Mouse (Mus musculus) urinary bladder, adult 18-20 months (tissue): ENCODE data around the gene Ctsa.

Experiments
- DNase-seq, 2 experiments: peaks; one replicate each; pipeline ENCODE4 v3.0.0; 2022; ENCODE audit warnings: low spot score in 2 of 2, mixed read lengths in 2 of 2

Ctsa gene

DNA sequence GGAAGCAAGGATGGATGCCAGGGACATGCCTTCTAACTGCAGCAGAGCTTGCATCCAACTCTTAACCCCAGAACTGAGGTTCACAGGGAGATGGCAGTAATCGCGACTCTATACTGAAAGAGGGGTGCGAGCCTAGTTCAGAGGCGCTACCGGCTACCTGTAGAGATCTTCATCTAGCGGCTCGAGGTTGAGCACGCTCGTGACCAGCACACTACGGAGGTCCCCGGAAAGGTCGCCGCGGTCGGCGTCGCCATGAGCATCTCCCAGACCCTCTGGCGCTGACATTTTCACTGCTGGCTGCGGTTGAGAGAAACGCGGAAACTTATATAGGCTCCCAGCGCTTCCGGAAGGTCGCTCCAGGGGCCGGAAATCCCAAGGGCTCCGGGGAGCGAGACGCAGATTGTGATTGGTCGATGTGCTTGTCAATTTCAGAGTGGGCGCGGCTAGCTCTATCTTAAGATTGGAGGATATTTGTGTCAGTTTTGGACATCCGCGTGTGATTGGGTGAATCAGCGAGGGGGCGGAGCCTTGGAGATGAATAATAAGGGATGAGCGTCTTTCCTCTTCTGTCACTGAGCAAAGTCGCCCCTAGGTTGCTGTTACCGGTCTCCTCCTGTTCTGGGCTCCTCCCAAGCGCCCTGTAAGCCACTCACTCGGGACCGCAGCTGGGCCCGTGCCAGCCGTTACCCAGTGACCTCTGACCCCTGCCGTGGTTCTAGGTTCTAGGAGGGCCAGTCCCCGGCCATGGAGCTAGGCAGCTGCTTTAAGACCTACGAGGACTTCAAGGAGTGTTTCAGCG lies 27.9 kb upstream of the Ctsa start, which contains the start of the genes Acot8 and Zswim3:
Gene Acot8, minus strand, starts transcription at position 350 of the 799 bp plus-strand sequence.
Gene Zswim3, plus strand, starts transcription at position 566 of the 799 bp plus-strand sequence.
- peak; percentile 96 to 99 for DNase-seq

DNA sequence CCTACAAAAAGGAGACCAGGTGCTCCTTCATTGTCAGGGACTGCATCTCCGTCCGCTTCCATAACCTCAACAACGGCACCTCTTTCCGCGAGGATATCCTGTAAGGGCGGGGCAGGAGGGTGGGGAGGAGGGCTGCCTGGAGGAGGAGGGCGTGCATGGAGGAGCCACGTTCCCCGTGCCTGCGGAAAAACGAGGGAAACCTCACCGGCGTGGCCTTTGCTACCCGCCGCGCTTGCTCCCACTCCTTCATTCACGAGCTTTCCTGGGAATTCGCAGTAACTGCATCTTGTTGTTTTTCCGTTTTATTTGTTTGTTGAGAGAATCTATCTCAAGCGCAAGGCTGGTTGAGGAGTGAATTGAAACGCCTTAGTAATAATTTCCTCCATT lies 27.3 kb upstream of the Ctsa start:
- no peak for DNase-seq

DNA sequence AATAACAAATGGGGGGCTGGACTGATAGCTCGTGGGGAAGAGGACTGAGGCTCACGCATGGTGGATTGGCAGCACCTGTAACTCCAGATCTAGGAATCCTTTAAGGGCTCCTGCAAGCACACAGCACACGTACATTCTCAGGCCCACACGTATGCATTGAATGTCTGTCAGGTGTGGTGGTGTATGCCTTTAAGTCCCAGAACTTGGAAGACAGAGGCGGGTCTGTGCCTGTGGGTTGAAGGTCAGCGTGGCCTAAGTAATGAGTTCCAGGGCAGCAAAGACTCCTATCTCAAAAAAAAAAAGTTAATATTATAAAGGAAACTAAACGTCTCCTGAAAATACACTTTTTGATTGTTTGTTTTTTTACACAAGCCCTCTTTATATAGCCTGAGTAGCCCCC lies 26.1 kb upstream of the Ctsa start:
- DNase-seq, result no peak

DNA sequence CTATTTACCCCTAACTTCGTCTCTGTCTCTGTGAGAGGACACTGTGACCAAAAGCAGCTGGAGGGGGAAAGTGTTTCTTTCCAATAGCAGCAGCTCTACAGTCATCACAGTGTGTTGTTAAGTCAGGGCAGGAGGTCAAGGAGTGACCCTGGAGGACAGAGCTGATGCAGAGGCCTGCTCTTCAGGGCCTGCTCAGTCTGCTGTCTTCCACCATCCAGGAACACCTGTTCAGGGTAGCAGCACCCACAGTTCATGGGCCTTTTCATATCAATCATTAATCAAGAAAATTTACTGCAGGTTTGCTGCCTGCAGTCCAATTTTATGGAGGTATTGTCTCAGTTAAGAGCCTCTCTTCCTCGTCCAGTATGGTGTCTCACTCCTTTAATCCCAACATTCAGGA lies 19.1 kb upstream of the Ctsa start:
- no peak for DNase-seq

DNA sequence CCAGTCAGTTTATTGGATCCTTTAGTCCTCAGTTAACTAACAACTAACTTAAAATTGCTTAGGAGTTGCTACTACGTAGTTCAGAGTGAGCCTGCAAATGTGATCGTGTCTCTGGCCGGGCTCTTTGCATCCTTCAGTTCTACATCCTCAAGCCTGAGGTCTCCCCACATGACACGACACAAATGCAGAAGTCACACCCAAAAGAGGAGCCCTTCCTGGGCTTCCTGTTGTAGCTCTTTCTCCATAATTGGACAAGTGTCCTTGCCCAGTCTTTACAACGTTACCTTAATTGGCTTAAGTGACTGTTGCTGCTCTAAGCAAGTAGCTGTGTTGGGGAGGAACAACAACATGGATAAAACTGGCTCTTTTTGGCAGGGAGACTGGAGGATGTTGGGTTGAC lies 17.3 kb upstream of the Ctsa start:
- DNase-seq, result no peak

DNA sequence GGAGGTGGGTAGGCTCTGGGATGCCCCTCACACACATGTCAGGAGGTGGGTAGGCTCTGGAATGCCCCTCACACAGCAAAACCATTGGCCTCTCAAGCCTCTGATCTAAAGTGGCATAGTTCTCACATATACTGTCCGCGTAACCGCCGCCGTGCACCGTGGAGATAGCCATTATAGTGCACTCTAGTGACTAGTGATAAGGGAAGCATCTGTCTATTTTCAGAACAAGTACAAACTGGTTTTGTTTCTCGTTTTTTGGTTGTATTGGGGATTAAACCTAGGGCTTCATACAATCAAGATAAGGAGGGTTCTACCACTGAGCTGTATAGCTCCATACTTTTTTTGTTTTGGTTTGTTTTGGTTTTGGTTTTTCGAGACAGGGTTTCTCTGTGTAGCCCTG lies 16.9 kb upstream of the Ctsa start:
- no peak for DNase-seq

DNA sequence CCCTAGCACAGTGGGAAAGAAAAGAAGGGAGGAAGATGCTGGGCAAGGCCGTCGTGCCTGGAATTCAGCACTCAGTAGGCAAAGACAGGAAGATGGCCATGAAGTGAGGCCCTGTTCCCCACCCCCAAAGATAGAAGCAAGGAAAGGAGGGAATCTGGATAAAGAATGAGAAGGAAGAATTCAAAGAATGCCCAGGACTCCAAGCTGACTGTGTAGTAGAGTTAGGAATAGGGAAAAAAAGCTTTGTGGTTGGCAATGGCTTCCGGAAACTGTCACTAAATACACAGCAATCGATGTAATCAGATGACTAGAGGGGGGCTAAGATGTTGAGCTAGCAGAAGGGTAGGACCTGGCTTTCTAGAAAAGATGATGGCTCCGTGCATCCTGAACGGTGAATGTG lies 15.5 kb upstream of the Ctsa start:
- no peak for DNase-seq

DNA sequence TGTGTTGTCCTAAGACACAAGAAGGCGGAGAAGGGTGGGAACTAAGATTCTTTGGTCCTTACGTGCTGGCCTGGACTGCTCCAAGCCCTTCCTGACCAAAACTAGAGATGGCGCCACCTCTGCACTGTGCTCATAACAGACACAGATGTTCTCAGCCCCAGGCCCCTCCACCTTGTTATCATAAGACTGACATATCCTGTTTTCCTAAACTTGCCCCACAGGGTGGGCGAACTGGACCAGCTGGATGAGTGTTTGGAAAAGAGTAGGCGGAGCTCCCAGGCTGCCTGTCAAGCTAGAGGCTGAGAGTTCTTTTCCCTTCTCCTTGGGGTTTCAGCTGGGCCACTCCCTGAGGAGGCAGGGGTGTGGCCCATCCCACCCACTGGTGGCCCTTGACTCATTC lies 15.0 kb upstream of the Ctsa start:
- no peak for DNase-seq

DNA sequence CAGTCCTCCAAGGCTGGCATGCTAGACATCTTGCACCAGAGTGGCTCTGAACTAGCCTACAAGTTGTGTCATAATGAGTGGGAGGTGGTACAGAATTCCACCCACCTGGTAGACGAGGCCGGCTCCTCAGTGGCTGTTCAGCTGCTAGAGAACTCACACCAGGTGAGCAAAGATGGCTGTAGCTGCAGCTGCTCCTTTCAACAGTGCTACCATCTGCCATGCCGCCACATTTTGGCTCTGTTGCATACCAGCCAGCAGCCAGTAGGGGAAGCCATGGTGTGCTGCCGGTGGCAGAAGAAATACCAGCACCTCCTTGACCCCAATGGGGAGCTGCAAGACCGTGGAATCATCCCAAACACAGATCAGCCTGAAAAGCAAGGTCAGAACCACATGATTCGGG lies 11.6 kb upstream of the Ctsa start:
- DNase-seq, result no peak

DNA sequence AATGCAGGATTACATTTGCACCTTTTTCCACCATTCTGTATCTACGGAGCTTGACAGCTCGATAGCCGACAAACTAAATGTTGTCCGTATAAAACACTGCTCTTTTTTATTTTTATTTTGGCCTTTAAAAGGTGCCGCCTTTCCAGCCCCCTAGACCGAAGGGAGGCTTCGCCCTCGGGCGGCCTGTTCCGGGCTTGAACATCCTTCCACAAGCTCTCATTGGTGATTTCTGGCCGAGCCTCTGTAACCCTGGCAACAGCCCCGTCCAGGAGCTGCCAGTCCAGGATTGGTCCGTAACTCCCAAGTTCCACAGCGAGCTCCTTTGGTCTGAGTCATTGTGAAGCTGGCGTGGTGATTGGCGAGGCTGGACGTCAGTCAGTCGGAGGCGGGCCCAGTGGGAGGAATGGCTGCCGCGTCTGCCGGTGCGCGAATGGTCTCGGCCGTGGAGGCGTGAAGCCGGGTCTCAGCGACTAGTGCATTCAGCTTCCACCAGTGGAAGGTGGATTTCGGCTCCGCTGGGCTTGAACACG lies 10.0 kb upstream of the Ctsa start, which contains the start of gene Zswim1:
Gene Zswim1, plus strand, starts transcription at position 51 of the 530 bp plus-strand sequence.
- peak; percentile 99 to 100 for DNase-seq

DNA sequence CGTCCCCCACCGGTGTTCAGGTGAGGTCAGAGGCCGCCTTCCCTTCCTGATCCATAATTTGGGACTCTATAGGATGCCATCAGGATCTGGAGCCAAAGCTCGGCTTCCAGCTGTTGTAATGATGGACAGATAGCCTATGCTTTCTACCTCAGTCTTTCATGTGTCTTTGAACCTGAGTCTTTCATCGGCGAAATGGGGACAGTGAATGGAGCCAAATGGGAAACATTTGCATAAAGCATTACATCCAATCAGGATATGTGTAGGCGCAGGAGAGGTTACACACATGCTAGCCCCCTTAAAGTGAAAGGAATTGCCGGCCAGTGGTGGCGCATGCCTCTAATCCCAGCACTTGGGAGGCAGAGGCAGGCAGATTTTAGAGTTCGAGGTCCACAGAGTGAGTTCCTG lies 9.5 kb upstream of the Ctsa start:
- no peak for DNase-seq

DNA sequence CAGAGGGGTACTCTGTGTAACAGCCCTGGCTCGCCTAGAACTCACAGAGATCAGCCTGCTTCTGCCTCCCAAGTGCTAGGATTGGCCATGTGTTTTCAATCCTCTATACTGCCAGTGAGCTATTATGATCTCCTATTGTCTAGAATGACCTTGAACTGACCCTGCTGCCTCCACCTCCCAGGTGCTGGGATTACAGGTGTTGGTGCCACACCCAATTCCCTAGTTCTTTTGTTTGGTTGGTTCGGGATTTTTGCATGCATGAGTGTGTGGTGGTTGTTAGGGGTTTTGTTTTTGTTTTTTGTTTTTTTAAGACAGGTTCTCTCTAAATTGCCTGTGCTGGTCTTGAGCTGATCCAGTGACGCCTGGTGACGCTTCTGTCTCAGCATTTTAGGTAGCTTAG lies 8.7 kb upstream of the Ctsa start:
- DNase-seq, result no peak

DNA sequence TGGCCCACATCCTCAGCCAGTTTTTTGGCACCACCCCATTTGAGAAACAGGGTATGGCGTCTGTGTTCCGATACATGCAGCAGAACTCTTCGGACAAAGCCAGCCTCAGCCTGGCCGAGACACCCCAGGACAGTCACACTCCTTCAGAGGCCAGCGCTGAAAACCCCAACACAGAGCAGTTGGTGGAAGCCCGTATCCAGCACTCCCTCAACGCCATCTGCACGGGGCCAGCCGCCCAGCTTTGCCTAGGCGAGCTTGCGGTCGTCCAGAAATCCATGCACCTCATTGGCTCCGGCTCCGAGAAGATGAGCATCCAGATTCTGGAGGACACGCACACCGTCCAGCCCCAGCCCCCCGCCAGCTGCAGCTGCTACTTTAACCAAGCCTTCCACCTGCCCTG lies 7.2 kb upstream of the Ctsa start:
- no peak for DNase-seq

DNA sequence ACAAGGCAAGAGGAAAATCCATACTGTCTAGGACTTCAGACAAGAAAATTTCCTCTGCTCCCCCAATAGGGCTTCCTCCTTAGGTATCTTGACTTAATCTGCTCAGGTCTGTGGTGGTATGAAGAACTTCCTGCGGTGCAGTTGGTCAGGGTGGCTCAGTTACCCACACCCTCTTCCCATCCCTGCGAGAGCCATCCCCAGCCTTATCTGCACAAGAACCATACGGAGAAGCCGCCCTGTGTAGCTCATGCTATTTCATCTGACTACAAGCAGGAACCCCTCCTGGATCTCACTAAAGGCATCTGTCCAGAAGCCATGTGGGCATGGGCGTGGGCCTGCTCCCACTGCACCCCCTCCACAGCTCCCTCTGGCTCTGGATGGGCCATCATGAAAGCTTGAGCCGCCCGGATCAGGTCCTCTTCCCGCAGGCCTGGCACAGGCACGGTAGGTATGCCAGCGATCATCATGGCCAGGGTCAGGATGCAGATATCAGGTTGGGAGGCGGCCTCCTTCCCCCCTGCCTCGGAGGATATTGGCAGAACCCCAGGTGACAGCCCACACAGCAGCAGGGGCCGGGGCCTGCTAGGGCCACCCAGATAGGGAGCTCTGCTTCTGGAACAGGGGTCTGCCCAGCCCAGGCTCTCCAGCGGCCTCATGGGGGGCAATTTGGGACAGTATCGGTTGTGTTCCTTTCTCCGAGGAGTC lies 5.4 kb upstream of the Ctsa start:
- DNase-seq, result no peak

DNA sequence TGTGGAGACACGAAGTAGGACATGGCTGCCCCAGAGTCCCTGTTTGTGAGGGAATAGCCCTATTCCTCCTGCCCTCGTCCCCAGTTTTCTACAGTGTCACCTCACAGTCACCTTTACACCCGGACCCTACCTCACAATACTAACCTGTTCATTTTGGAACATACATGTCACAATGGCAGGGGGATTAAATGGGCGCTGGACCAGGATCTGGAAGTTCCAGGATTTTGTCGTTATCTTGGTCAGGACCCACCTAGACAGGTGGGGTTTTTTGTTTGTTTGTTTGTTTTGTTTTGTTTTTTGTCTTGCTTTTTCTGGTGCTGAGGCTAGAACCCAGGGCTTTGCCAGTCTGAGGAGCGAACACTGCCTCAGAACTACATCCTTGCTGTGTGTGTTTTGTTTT lies 4.2 kb upstream of the Ctsa start, which contains the start of gene Spata25:
Gene Spata25, minus strand, starts transcription at position 101 of the 400 bp plus-strand sequence.
- DNase-seq, result no peak

DNA sequence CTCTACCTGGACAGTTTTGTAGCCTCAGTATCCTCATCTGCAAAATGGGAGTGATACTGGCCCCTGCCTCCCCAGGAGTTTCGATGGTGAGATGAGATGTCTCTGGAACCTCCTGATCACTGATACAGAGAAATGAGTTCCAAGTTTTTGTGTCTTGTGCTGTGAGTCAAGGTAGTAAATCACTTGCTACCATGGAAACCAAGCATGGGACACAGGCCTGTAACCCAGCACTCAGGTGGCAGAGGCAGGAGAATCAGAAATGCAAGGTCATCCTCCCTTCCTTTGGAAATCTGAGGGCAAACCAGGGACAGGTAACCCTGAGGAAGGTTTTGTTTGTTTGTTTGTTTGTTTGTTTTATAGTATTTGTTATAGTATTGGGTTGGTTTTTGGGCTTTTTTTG lies 3.6 kb upstream of the Ctsa start:
- DNase-seq, result no peak

DNA sequence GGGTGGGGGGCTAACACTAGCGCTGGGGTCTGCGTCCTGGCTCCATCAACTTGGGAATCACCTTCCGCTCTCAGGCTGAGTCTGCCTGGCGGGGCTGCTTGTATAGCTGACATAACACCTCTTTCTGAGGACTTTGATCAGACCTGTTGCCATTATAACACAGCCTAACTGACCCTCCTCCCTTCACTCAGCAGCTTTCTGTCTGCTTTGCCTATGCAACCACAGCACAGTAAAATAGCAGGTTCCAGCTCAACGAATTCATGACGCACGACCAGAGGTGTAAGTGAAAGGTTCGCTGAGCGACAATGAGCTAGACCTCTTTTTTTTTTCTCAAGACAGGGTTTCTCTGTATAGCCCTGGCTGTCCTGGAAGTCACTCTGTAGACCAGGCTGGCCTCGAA lies 1.6 kb upstream of the Ctsa start:
- DNase-seq, result no peak

DNA sequence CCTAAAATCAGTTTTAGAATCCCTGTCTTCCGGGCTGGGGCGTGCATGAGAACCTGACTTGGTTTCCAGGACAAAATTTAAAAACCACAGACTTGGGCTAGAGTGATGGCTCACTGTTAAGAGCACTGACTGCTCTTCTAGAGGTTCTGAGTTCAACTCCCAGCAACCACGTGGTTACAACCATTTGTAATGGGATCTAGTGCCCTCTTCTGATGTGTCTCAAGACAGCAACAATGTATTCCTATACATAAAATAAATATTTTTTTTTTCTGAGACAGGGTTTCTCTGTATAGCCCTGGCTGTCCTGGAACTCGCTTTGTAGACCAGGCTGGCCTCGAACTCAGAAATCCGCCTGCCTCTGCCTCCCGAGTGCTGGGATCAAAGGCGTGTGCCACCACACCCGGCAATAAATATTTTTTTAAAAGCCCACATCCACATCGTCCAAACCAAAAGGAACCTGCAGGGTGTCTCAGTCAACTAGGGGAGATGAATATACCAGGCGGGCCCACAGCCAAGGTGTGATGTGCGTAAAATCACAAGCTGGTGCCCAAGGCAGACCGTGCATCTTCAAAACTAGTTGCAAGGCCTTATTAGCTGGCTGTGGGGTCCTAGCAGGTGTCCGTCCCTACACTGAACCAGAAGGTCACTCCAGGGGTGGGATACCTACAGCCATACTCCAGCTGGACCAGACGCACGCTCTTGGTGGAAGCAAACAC lies 483 bp upstream of the Ctsa start:
- DNase-seq, result no peak

DNA sequence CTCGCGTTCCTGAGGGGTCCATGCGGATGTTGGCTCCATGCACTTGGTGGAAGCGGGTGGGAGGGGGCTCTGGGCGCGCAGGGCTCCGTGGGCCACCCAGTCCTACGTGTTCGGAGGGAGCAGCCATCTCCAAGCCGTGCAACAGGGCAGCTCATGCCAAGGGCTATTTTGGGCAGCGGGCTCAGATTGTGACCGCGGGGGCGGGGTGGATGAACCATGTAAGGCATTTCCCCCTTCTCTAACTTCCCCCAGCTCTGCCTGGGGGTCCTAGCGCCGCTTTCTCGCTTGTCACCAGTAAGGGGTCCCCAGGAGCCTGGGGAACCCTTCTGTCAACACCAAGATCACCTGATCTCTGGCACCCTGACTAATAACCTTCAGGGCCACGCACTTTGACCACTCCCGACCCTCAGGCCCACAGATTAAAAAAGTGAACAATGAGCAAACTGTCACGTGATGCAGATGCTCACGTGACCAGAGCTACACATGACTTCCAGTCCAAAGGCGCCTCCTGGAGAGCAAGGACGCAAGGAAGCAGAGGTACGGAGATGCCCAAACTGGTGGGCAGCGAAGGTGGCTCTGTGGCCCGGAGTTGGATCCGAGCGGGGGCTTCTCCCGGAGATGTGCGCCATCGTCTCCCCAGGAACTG lies 764 bp downstream of the Ctsa start, which contains the start of gene Neurl2:
Gene Neurl2, minus strand, starts transcription at position 143 of the 646 bp plus-strand sequence.
- peak; percentile 81 to 83 for DNase-seq

DNA sequence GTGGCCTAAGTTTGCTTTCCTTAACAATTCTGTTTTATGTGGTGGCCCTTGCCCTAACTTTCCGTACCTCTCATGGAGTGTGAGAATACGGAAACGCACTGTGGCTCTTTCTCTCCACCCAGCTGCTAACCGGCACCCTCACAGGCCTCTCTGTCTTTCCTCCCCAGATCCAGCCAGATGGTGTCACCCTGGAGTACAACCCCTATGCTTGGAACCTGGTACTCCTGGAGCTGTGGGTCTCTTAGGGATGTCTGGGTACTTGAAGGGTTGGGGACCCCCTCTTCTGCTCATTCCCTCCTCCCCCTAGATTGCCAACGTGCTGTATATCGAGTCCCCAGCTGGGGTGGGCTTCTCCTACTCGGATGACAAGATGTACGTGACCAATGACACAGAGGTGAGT lies 1.9 kb downstream of the Ctsa start:
- no peak for DNase-seq

DNA sequence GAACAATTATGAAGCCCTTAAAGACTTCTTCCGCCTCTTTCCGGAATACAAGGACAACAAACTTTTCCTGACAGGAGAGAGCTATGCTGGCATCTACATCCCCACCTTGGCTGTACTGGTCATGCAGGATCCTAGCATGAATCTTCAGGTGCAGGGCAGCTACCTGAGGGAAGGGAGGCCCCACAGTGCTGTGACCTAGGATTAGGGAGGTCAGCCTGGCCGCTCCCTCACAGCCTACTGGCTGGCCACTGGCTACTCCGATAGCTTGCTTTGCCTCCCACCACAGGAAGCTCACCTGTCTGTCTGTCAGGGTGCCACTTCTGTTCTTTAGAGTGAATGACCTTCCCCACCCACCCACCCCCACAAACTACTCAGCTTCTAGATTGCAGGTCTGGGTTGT lies 2.5 kb downstream of the Ctsa start:
- DNase-seq, result no peak

DNA sequence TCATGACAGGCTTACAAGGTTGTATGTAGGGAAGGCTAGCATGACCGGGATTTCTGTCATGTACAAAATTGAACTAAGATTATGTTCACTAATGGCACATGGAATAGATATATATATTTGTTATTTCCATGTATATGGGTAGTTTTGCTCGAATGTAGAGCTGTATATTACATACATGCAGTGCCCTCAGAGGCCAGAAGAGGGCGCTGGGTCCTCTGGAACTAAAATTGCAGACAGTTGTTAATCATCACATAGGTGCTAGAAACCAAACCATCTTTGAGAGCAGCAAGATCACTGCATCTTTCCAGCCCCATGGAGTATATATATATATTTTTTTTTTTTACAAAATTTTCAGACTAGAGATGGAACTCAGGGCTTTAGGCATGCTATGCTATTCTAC lies 13.1 kb downstream of the Ctsa start:
- no peak for DNase-seq
